Mouse (Mus musculus): ENCODE measurements around the gene Atp8b4. TPM values are rescaled to one million over a fixed set of nuclear protein-coding genes. Genes with fewer than 3 reads are reported as not detected.

The Atp8b4 gene
- polyA plus RNA-seq, 1 experiment, result 0.67 TPM

- Histone ChIP-seq H3K27ac (ENCODE audit: insufficient read depth, low read length) (no peak overlapping the region), H3K4me1 (ENCODE audit: control insufficient read depth, insufficient read depth, low read length) (peaks cover 1% of the 10 kb centered on the region; the same call in 1 of the 2 replicates), H3K4me3 (ENCODE audit: insufficient read depth, low read length) (no peak overlapping the region)
- TF ChIP-seq POLR2A (IDR thresholded peaks at IDR 0.05; ENCODE audit: low read depth, low read length), result no peak
- no peak for TF ChIP-seq CTCF (IDR thresholded peaks at IDR 0.05; ENCODE audit: borderline replicate concordance, insufficient read depth, low read length)
These were observed 83.7 kb downstream of the Atp8b4 start for GRCm38 (mm10) chr2:126416772-126417171.

GRCm38 (mm10) chr2:126415981-126416380, 84.5 kb downstream of the Atp8b4 start:
- peaks cover 6% of the 10 kb centered on the region; the same call in 1 of the 2 replicates for H3K4me1 ChIP-seq (ENCODE audit: control insufficient read depth, insufficient read depth, low read length)
- H3K27ac ChIP-seq (ENCODE audit: insufficient read depth, low read length), result no peak overlapping the region
- no peak overlapping the region for H3K4me3 ChIP-seq (ENCODE audit: insufficient read depth, low read length)
- TF ChIP-seq POLR2A (IDR thresholded peaks at IDR 0.05; ENCODE audit: low read depth, low read length) (no peak), CTCF (IDR thresholded peaks at IDR 0.05; ENCODE audit: borderline replicate concordance, insufficient read depth, low read length) (no peak)

GRCm38 (mm10) chr2:126412759-126413158, 87.7 kb downstream of the Atp8b4 start:
- Histone ChIP-seq H3K4me3 (ENCODE audit: insufficient read depth, low read length) (no peak overlapping the region), H3K4me1 (ENCODE audit: control insufficient read depth, insufficient read depth, low read length) (peaks cover 6% of the 10 kb centered on the region; the same call in 1 of the 2 replicates), H3K27ac (ENCODE audit: insufficient read depth, low read length) (no peak overlapping the region)
- TF ChIP-seq POLR2A (IDR thresholded peaks at IDR 0.05; ENCODE audit: low read depth, low read length) (no peak), CTCF (IDR thresholded peaks at IDR 0.05; ENCODE audit: borderline replicate concordance, insufficient read depth, low read length) (no peak)

GRCm38 (mm10) chr2:126399454-126399853, 101.0 kb downstream of the Atp8b4 start:
- Histone ChIP-seq H3K27ac (ENCODE audit: insufficient read depth, low read length) (no peak overlapping the region), H3K4me3 (ENCODE audit: insufficient read depth, low read length) (no peak overlapping the region), H3K4me1 (ENCODE audit: control insufficient read depth, insufficient read depth, low read length) (no peaks in the 10 kb centered on the region)
- TF ChIP-seq CTCF (IDR thresholded peaks at IDR 0.05; ENCODE audit: borderline replicate concordance, insufficient read depth, low read length), result no peak
- no peak for TF ChIP-seq POLR2A (IDR thresholded peaks at IDR 0.05; ENCODE audit: low read depth, low read length)

- no peak for TF ChIP-seq CTCF (IDR thresholded peaks at IDR 0.05; ENCODE audit: borderline replicate concordance, insufficient read depth, low read length)
- TF ChIP-seq POLR2A (IDR thresholded peaks at IDR 0.05; ENCODE audit: low read depth, low read length), result no peak
- Histone ChIP-seq H3K4me3 (ENCODE audit: insufficient read depth, low read length) (no peak overlapping the region), H3K27ac (ENCODE audit: insufficient read depth, low read length) (no peak overlapping the region), H3K4me1 (ENCODE audit: control insufficient read depth, insufficient read depth, low read length) (no peaks in the 10 kb centered on the region)
These were observed 101.5 kb downstream of the Atp8b4 start for GRCm38 (mm10) chr2:126399017-126399416.

GRCm38 (mm10) chr2:126398216-126398615, 102.3 kb downstream of the Atp8b4 start:
- Histone ChIP-seq H3K4me1 (ENCODE audit: control insufficient read depth, insufficient read depth, low read length) (no peaks in the 10 kb centered on the region), H3K4me3 (ENCODE audit: insufficient read depth, low read length) (no peak overlapping the region), H3K27ac (ENCODE audit: insufficient read depth, low read length) (no peak overlapping the region)
- TF ChIP-seq POLR2A (IDR thresholded peaks at IDR 0.05; ENCODE audit: low read depth, low read length) (no peak), CTCF (IDR thresholded peaks at IDR 0.05; ENCODE audit: borderline replicate concordance, insufficient read depth, low read length) (no peak)

- no peaks in the 10 kb centered on the region for H3K4me1 ChIP-seq (ENCODE audit: control insufficient read depth, insufficient read depth, low read length)
- H3K27ac ChIP-seq (ENCODE audit: insufficient read depth, low read length), result no peak overlapping the region
- TF ChIP-seq CTCF (IDR thresholded peaks at IDR 0.05; ENCODE audit: borderline replicate concordance, insufficient read depth, low read length) (no peak), POLR2A (IDR thresholded peaks at IDR 0.05; ENCODE audit: low read depth, low read length) (no peak)
- H3K4me3 ChIP-seq (ENCODE audit: insufficient read depth, low read length), result no peak overlapping the region
These were observed 103.0 kb downstream of the Atp8b4 start for GRCm38 (mm10) chr2:126397513-126397912.

GRCm38 (mm10) chr2:126394924-126395323, 105.5 kb downstream of the Atp8b4 start:
- H3K4me1 ChIP-seq (ENCODE audit: control insufficient read depth, insufficient read depth, low read length), result no peaks in the 10 kb centered on the region
- H3K27ac ChIP-seq (ENCODE audit: insufficient read depth, low read length), result no peak overlapping the region
- no peak overlapping the region for H3K4me3 ChIP-seq (ENCODE audit: insufficient read depth, low read length)
- TF ChIP-seq CTCF (IDR thresholded peaks at IDR 0.05; ENCODE audit: borderline replicate concordance, insufficient read depth, low read length), result no peak
- no peak for TF ChIP-seq POLR2A (IDR thresholded peaks at IDR 0.05; ENCODE audit: low read depth, low read length)

- no peak for TF ChIP-seq POLR2A (IDR thresholded peaks at IDR 0.05; ENCODE audit: low read depth, low read length)
- TF ChIP-seq CTCF (IDR thresholded peaks at IDR 0.05; ENCODE audit: borderline replicate concordance, insufficient read depth, low read length), result no peak
- Histone ChIP-seq H3K4me3 (ENCODE audit: insufficient read depth, low read length) (no peak overlapping the region), H3K4me1 (ENCODE audit: control insufficient read depth, insufficient read depth, low read length) (peaks cover 2% of the 10 kb centered on the region; the same call in 1 of the 2 replicates), H3K27ac (ENCODE audit: insufficient read depth, low read length) (no peak overlapping the region)
These were observed 112.9 kb downstream of the Atp8b4 start for GRCm38 (mm10) chr2:126387458-126388037.

GRCm38 (mm10) chr2:126386056-126386455, 114.4 kb downstream of the Atp8b4 start:
- TF ChIP-seq POLR2A (IDR thresholded peaks at IDR 0.05; ENCODE audit: low read depth, low read length) (no peak), CTCF (IDR thresholded peaks at IDR 0.05; ENCODE audit: borderline replicate concordance, insufficient read depth, low read length) (no peak)
- no peak overlapping the region for H3K4me3 ChIP-seq (ENCODE audit: insufficient read depth, low read length)
- no peak overlapping the region for H3K27ac ChIP-seq (ENCODE audit: insufficient read depth, low read length)
- H3K4me1 ChIP-seq (ENCODE audit: control insufficient read depth, insufficient read depth, low read length), result peaks cover 2% of the 10 kb centered on the region; the same call in 1 of the 2 replicates

All from embryonic fibroblast, embryonic 13.5 days (primary cell).